Mouse (Mus musculus): Measurements from ENCODE around the gene Tdp1. TPM values are rescaled to one million over a fixed set of nuclear protein-coding genes. Genes with fewer than 3 reads are reported as not detected.

Tdp1 gene
- total RNA-seq, 1 experiment, result 27.5 TPM

GRCm38 (mm10) chr12:99885282-99885901, 1.1 kb downstream of the Tdp1 start:
- no peak for DNase-seq (ENCODE audit: low read depth, low spot score)
- Histone ChIP-seq H3K9ac (ENCODE audit: insufficient read depth, low read depth, low read length, poor library complexity, severe bottlenecking) (peak overlapping the region; percentile 92), H3K4me3 (ENCODE audit: insufficient read depth in 1 of 2, low read depth in 1 of 2, low read length in 2 of 2, poor library complexity in 1 of 2, severe bottlenecking in 1 of 2) (peak overlapping the region; percentile 81 to 97), H3K36me3 (ENCODE audit: control insufficient read depth, insufficient read depth, low read length, poor library complexity, severe bottlenecking) (peaks cover 2% of the 10 kb centered on the region; the same call in 1 of the 2 replicates), H3K9me3 (ENCODE audit: control insufficient read depth, insufficient read depth, low read depth, low read length) (no peaks in the 10 kb centered on the region), H3K27ac (ENCODE audit: insufficient read depth, low read depth, low read length, poor library complexity, severe bottlenecking) (no peak overlapping the region), H3K4me1 (ENCODE audit: control insufficient read depth in 2 of 2, insufficient read depth in 2 of 2, low read length in 2 of 2, poor library complexity in 1 of 2) (no peaks in the 10 kb centered on the region)
- in situ Hi-C loops (cut with MboI; ENCODE audit: low sequenced_read_pairs in 2 of 2, unreplicated experiment in 2 of 2), result no loop called here
- no peak for TF ChIP-seq CHD2 (IDR thresholded peaks at IDR 0.05; ENCODE audit: low read depth, low read length)
- TF ChIP-seq ZNF384 (IDR thresholded peaks at IDR 0.05; ENCODE audit: low read depth, low read length), result no peak
- no peak for TF ChIP-seq HCFC1 (IDR thresholded peaks at IDR 0.05; ENCODE audit: borderline replicate concordance, insufficient read depth, low read length)
- TF ChIP-seq ZC3H11A (IDR thresholded peaks at IDR 0.05; ENCODE audit: borderline replicate concordance, low read depth, low read length), result no peak
- no peak for TF ChIP-seq MAFK (IDR thresholded peaks at IDR 0.05; ENCODE audit: insufficient read depth, low read depth, low read length)

GRCm38 (mm10) chr12:99897846-99898245, 13.5 kb downstream of the Tdp1 start:
- H3K36me3 ChIP-seq (ENCODE audit: control insufficient read depth, insufficient read depth, low read length, poor library complexity, severe bottlenecking), result peaks cover 44% of the 10 kb centered on the region
- DNase-seq (ENCODE audit: low read depth, low spot score), result no peak

GRCm38 (mm10) chr12:99898248-99898870, 14.0 kb downstream of the Tdp1 start:
- TF ChIP-seq ZNF384 (IDR thresholded peaks at IDR 0.05; ENCODE audit: low read depth, low read length) (no peak), MAFK (IDR thresholded peaks at IDR 0.05; ENCODE audit: insufficient read depth, low read depth, low read length) (no peak), ZC3H11A (IDR thresholded peaks at IDR 0.05; ENCODE audit: borderline replicate concordance, low read depth, low read length) (no peak), CHD2 (IDR thresholded peaks at IDR 0.05; ENCODE audit: low read depth, low read length) (no peak), HCFC1 (IDR thresholded peaks at IDR 0.05; ENCODE audit: borderline replicate concordance, insufficient read depth, low read length) (no peak)
- H3K9ac ChIP-seq (ENCODE audit: insufficient read depth, low read depth, low read length, poor library complexity, severe bottlenecking), result no peak overlapping the region
- H3K4me3 ChIP-seq (ENCODE audit: insufficient read depth in 1 of 2, low read depth in 1 of 2, low read length in 2 of 2, poor library complexity in 1 of 2, severe bottlenecking in 1 of 2), result no peak overlapping the region
- DNase-seq (ENCODE audit: low read depth, low spot score), result no peak
- peaks cover 45% of the 10 kb centered on the region for H3K36me3 ChIP-seq (ENCODE audit: control insufficient read depth, insufficient read depth, low read length, poor library complexity, severe bottlenecking)
- in situ Hi-C loops (cut with MboI; ENCODE audit: low sequenced_read_pairs in 2 of 2, unreplicated experiment in 2 of 2), result no loop called here
- no peaks in the 10 kb centered on the region for H3K9me3 ChIP-seq (ENCODE audit: control insufficient read depth, insufficient read depth, low read depth, low read length)
- no peak overlapping the region; the same call in 1 of the 2 replicates for H3K27ac ChIP-seq (ENCODE audit: insufficient read depth, low read depth, low read length, poor library complexity, severe bottlenecking)
- H3K4me1 ChIP-seq (ENCODE audit: control insufficient read depth in 2 of 2, insufficient read depth in 2 of 2, low read length in 2 of 2, poor library complexity in 1 of 2), result peaks cover 0 to 5% of the 10 kb centered on the region in 2 experiments; a peak in 1 of 4 replicates

More at GRCm38 (mm10) chr12:99897846-99898245, 13.5 kb downstream of the Tdp1 start:
- Histone ChIP-seq H3K4me3 (ENCODE audit: insufficient read depth in 1 of 2, low read depth in 1 of 2, low read length in 2 of 2, poor library complexity in 1 of 2, severe bottlenecking in 1 of 2) (no peak overlapping the region), H3K9me3 (ENCODE audit: control insufficient read depth, insufficient read depth, low read depth, low read length) (no peaks in the 10 kb centered on the region), H3K4me1 (ENCODE audit: control insufficient read depth in 2 of 2, insufficient read depth in 2 of 2, low read length in 2 of 2, poor library complexity in 1 of 2) (peaks cover 0 to 5% of the 10 kb centered on the region in 2 experiments; a peak in 1 of 4 replicates), H3K9ac (ENCODE audit: insufficient read depth, low read depth, low read length, poor library complexity, severe bottlenecking) (no peak overlapping the region), H3K27ac (ENCODE audit: insufficient read depth, low read depth, low read length, poor library complexity, severe bottlenecking) (no peak overlapping the region)
- TF ChIP-seq ZC3H11A (IDR thresholded peaks at IDR 0.05; ENCODE audit: borderline replicate concordance, low read depth, low read length) (no peak), CHD2 (IDR thresholded peaks at IDR 0.05; ENCODE audit: low read depth, low read length) (no peak), ZNF384 (IDR thresholded peaks at IDR 0.05; ENCODE audit: low read depth, low read length) (no peak), HCFC1 (IDR thresholded peaks at IDR 0.05; ENCODE audit: borderline replicate concordance, insufficient read depth, low read length) (no peak)
- in situ Hi-C loops (cut with MboI; ENCODE audit: low sequenced_read_pairs in 2 of 2, unreplicated experiment in 2 of 2), result no loop called here

- in situ Hi-C loops (cut with MboI; ENCODE audit: low sequenced_read_pairs in 2 of 2, unreplicated experiment in 2 of 2), result no loop called here
- Histone ChIP-seq H3K9ac (ENCODE audit: insufficient read depth, low read depth, low read length, poor library complexity, severe bottlenecking) (no peak overlapping the region), H3K4me1 (ENCODE audit: control insufficient read depth in 2 of 2, insufficient read depth in 2 of 2, low read length in 2 of 2, poor library complexity in 1 of 2) (peaks cover 0 to 5% of the 10 kb centered on the region in 2 experiments; a peak in 1 of 4 replicates), H3K9me3 (ENCODE audit: control insufficient read depth, insufficient read depth, low read depth, low read length) (no peaks in the 10 kb centered on the region), H3K27ac (ENCODE audit: insufficient read depth, low read depth, low read length, poor library complexity, severe bottlenecking) (no peak overlapping the region), H3K36me3 (ENCODE audit: control insufficient read depth, insufficient read depth, low read length, poor library complexity, severe bottlenecking) (peaks cover 47% of the 10 kb centered on the region), H3K4me3 (ENCODE audit: insufficient read depth in 1 of 2, low read depth in 1 of 2, low read length in 2 of 2, poor library complexity in 1 of 2, severe bottlenecking in 1 of 2) (no peak overlapping the region)
- DNase-seq (ENCODE audit: low read depth, low spot score), result no peak
- TF ChIP-seq CHD2 (IDR thresholded peaks at IDR 0.05; ENCODE audit: low read depth, low read length) (no peak), MAFK (IDR thresholded peaks at IDR 0.05; ENCODE audit: insufficient read depth, low read depth, low read length) (no peak), HCFC1 (IDR thresholded peaks at IDR 0.05; ENCODE audit: borderline replicate concordance, insufficient read depth, low read length) (no peak), ZNF384 (IDR thresholded peaks at IDR 0.05; ENCODE audit: low read depth, low read length) (no peak), ZC3H11A (IDR thresholded peaks at IDR 0.05; ENCODE audit: borderline replicate concordance, low read depth, low read length) (no peak)
These were observed 15.7 kb downstream of the Tdp1 start for GRCm38 (mm10) chr12:99899991-99900390.
